Mouse (Mus musculus): ENCODE measurements at regions not wholly inside any gene's neighbourhood (a gene's known extent, or its start where the extent isn't known, plus 50 kb on each side); places are given as distances from the start of the nearest gene placed in this dataset.
A peak's percentile ranks its signal among the peaks of the same experiment; 100 is the strongest.

- no peak for DNase-seq (ENCODE audit: low spot score in 2 of 2)
Observed at GRCm38 (mm10) chr12:58581811-58582572, 312.9 kb upstream of the Clec14a start.

GRCm38 (mm10) chr12:58569056-58569455 lies 300.0 kb upstream of the Clec14a start:
- no peak for DNase-seq (ENCODE audit: low spot score in 2 of 2)

GRCm38 (mm10) chr12:58560840-58561239 lies 291.8 kb upstream of the Clec14a start:
- no peak for DNase-seq (ENCODE audit: low spot score in 2 of 2)

GRCm38 (mm10) chr12:58559833-58560232 lies 290.7 kb upstream of the Clec14a start:
- no peak for DNase-seq (ENCODE audit: low spot score in 2 of 2)

GRCm38 (mm10) chr12:58557261-58557660 lies 288.2 kb upstream of the Clec14a start:
- no peak for DNase-seq (ENCODE audit: low spot score in 2 of 2)

- no peak for DNase-seq (ENCODE audit: low spot score in 2 of 2)
Observed at GRCm38 (mm10) chr12:58556741-58557140, 287.7 kb upstream of the Clec14a start.

- no peak for DNase-seq (ENCODE audit: low spot score in 2 of 2)
Observed at GRCm38 (mm10) chr12:58556060-58556459, 287.0 kb upstream of the Clec14a start.

- DNase-seq (ENCODE audit: low spot score in 2 of 2): no peak
Observed at GRCm38 (mm10) chr12:58550859-58551761, 282.0 kb upstream of the Clec14a start.

GRCm38 (mm10) chr12:58545832-58546538 lies 276.9 kb upstream of the Clec14a start:
- DNase-seq (ENCODE audit: low spot score in 2 of 2): peak; percentile 8 to 56

GRCm38 (mm10) chr12:58544862-58545261 lies 275.8 kb upstream of the Clec14a start:
- no peak for DNase-seq (ENCODE audit: low spot score in 2 of 2)

- DNase-seq (ENCODE audit: low spot score in 2 of 2): peak; percentile 52 to 81
Observed at GRCm38 (mm10) chr12:58538305-58538719, 269.2 kb upstream of the Clec14a start.

- DNase-seq (ENCODE audit: low spot score in 2 of 2): no peak
Observed at GRCm38 (mm10) chr12:58537833-58538232, 268.7 kb upstream of the Clec14a start.

- DNase-seq (ENCODE audit: low spot score in 2 of 2): no peak
Observed at GRCm38 (mm10) chr12:58536381-58536992, 267.4 kb upstream of the Clec14a start.

- DNase-seq (ENCODE audit: low spot score in 2 of 2): no peak
Observed at GRCm38 (mm10) chr12:58530306-58530705, 261.2 kb upstream of the Clec14a start.

GRCm38 (mm10) chr12:58516800-58517199 lies 247.7 kb upstream of the Clec14a start:
- no peak for DNase-seq (ENCODE audit: low spot score in 2 of 2)

GRCm38 (mm10) chr12:58513951-58514350 lies 244.9 kb upstream of the Clec14a start:
- DNase-seq (ENCODE audit: low spot score in 2 of 2): no peak

GRCm38 (mm10) chr12:58512645-58513044 lies 243.6 kb upstream of the Clec14a start:
- no peak for DNase-seq (ENCODE audit: low spot score in 2 of 2)

GRCm38 (mm10) chr12:58504283-58504682 lies 235.2 kb upstream of the Clec14a start:
- DNase-seq (ENCODE audit: low spot score in 2 of 2): no peak

- no peak for DNase-seq (ENCODE audit: low spot score in 2 of 2)
Observed at GRCm38 (mm10) chr12:58474181-58474580, 205.1 kb upstream of the Clec14a start.

- no peak for DNase-seq (ENCODE audit: low spot score in 2 of 2)
Observed at GRCm38 (mm10) chr12:58473511-58473910, 204.4 kb upstream of the Clec14a start.

- no peak for DNase-seq (ENCODE audit: low spot score in 2 of 2)
Observed at GRCm38 (mm10) chr12:58460465-58460864, 191.4 kb upstream of the Clec14a start.

GRCm38 (mm10) chr12:58454828-58455227 lies 185.7 kb upstream of the Clec14a start:
- no peak for DNase-seq (ENCODE audit: low spot score in 2 of 2)
